Mouse (Mus musculus) granulocyte monocyte progenitor cell, adult 5-6 weeks (primary cell): Measurements from ENCODE around the gene Shq1. TPM values are rescaled to one million over a fixed set of nuclear protein-coding genes. Genes with fewer than 3 reads are reported as not detected.

Experiments
- total RNA-seq, 2 experiments: library from RNA; stranded (forward) in 1 of 2; stranded (reverse) in 1 of 2; fragments of 200-712, 200-1000 nt in 1 of 2; fragments of >200 nt in 1 of 2; fragmentation: Nextera tagmentation in 1 of 2; gene quantifications; 2 replicates each; pipeline ENCODE4 v1.2.3; 2014 to 2017

Shq1 gene
- total RNA-seq, 2 experiments from 2014 or later = 14.4 to 17.8 TPM

Other genes with a start within 250 kb of the Shq1 start
- not detected in 2 replicates for gene Gxylt2, start 33.6 kb upstream of the Shq1 start, total RNA-seq (2014; fragmentation: Nextera tagmentation)
- gene Gxylt2, start 33.6 kb upstream of the Shq1 start, total RNA-seq (2017) = not detected in 2 replicates
- 36.4 and 46.1 TPM in 2 replicates for gene Ppp4r2, start 162.5 kb upstream of the Shq1 start, total RNA-seq (2014; fragmentation: Nextera tagmentation)
- 67.6 and 81.8 TPM in 2 replicates for gene Ppp4r2, start 162.5 kb upstream of the Shq1 start, total RNA-seq (2017)